Mouse (Mus musculus) embryonic facial prominence, embryonic 15.5 days (tissue): ENCODE measurements around the gene 1500015O10Rik. TPM values are rescaled to one million over a fixed set of nuclear protein-coding genes. Genes with fewer than 3 reads are reported as not detected.
A peak's percentile ranks its signal among the peaks of the same experiment; 100 is the strongest.

Source experiments
- ATAC-seq: fragments of 200-750 bp; cut with Nextera tagmentation; 2 replicates; pipeline ENCODE4 v1.8.0; 2017; ENCODE audit warnings: low read depth, moderate TSS enrichment; ENCODE audit not compliant: insufficient number of reproducible peaks, low FRiP score, low TSS enrichment
- H3K27ac ChIP-seq: fragments of 300-500 bp; sonication (generic); replicated peaks from 2 replicates; pipeline ENCODE4 v1.5.1; 2015; ENCODE audit warnings: mild to moderate bottlenecking, inconsistent platforms
- H3K27me3 ChIP-seq: fragments of 300-500 bp; sonication (generic); 2 replicates; pipeline ENCODE4 v1.6.1; 2015; ENCODE audit warnings: inconsistent platforms
- H3K36me3 ChIP-seq: fragments of 300-500 bp; sonication (generic); 2 replicates; pipeline ENCODE4 v1.6.1; 2015; ENCODE audit warnings: mild to moderate bottlenecking, inconsistent platforms
- H3K4me1 ChIP-seq: fragments of 300-500 bp; sonication (generic); 2 replicates; pipeline ENCODE4 v1.6.1; 2015; ENCODE audit warnings: inconsistent platforms
- H3K4me2 ChIP-seq: fragments of 300-500 bp; sonication (generic); replicated peaks from 2 replicates; pipeline ENCODE4 v1.6.1; 2015; ENCODE audit warnings: mild to moderate bottlenecking, inconsistent platforms
- H3K4me3 ChIP-seq: fragments of 300-500 bp; sonication (generic); replicated peaks from 2 replicates; pipeline ENCODE4 v1.5.1; 2015; ENCODE audit warnings: mild to moderate bottlenecking, inconsistent platforms
- H3K9ac ChIP-seq: fragments of 300-500 bp; sonication (generic); 2 replicates; pipeline ENCODE4 v1.6.1; 2015; ENCODE audit warnings: inconsistent platforms
- H3K9me3 ChIP-seq: fragments of 300-500 bp; sonication (generic); replicated peaks from 2 replicates; pipeline ENCODE4 v1.6.1; 2016; ENCODE audit warnings: inconsistent platforms
- WGBS: fragments of 180-500 bp; shearing (Covaris S2); methylation state at CpG from one replicate; pipeline ENCODE4 v1.1.7; 2015; 5-methylcytosine and 5-hydroxymethylcytosine counted together
- polyA plus RNA-seq: library from polyadenylated mRNA; unstranded; fragments of >200 nt; fragmentation: Nextera tagmentation; extraction: Ambion mirVana; gene quantifications from 2 replicates; pipeline ENCODE4 v1.2.1, GENCODE M21; 2015

1500015O10Rik gene
- 32.7 and 41.6 TPM in 2 replicates for polyA plus RNA-seq

- no peak within 1 kb of the TSS for H3K9ac ChIP-seq
- no peaks in the 10 kb centered on the region for H3K27me3 ChIP-seq
- H3K9me3 ChIP-seq: no peaks in the 10 kb centered on the region
- H3K4me3 ChIP-seq: no peak within 1 kb of the TSS
- ATAC-seq: peak; percentile 73
- H3K36me3 ChIP-seq: no peaks in the 10 kb centered on the region
- WGBS: 53% methylated on average over 16 of the region's 16 CpGs
- H3K4me1 ChIP-seq: peaks cover 9% of the 10 kb centered on the region
- peak within 1 kb of the TSS; percentile 6; the same call in 1 of the 2 replicates for H3K4me2 ChIP-seq
- peak within 1 kb of the TSS; percentile 45 for H3K27ac ChIP-seq
Measured at GRCm38 (mm10) chr1:43730491-43730924, at the start of gene 1500015O10Rik. Gene 1500015O10Rik, plus strand, starts transcription at chr1:43730602.

- Histone ChIP-seq H3K36me3 (no peaks in the 10 kb centered on the region), H3K4me1 (peaks cover 10% of the 10 kb centered on the region), H3K9me3 (peaks cover 5% of the 10 kb centered on the region; the same call in 1 of the 2 replicates), H3K27ac (no peak overlapping the region), H3K27me3 (no peaks in the 10 kb centered on the region), H3K9ac (no peak overlapping the region), H3K4me2 (no peak overlapping the region), H3K4me3 (no peak overlapping the region)
- no peak for ATAC-seq
- WGBS: 88% methylated on average over 13 of the region's 13 CpGs
Measured at GRCm38 (mm10) chr1:43689983-43690382, 40.4 kb upstream of the 1500015O10Rik start.

GRCm38 (mm10) chr1:43690507-43690906, 39.9 kb upstream of the 1500015O10Rik start:
- Histone ChIP-seq H3K9ac (no peak overlapping the region), H3K27ac (no peak overlapping the region), H3K27me3 (no peaks in the 10 kb centered on the region), H3K4me2 (no peak overlapping the region), H3K36me3 (no peaks in the 10 kb centered on the region), H3K4me1 (peaks cover 15% of the 10 kb centered on the region), H3K4me3 (no peak overlapping the region), H3K9me3 (peaks cover 5% of the 10 kb centered on the region; the same call in 1 of the 2 replicates)
- 94% methylated on average over 15 of the region's 15 CpGs for WGBS
- no peak for ATAC-seq

GRCm38 (mm10) chr1:43694076-43694475, 36.3 kb upstream of the 1500015O10Rik start:
- H3K9ac ChIP-seq: no peak overlapping the region
- no peaks in the 10 kb centered on the region for H3K27me3 ChIP-seq
- no peak overlapping the region for H3K4me2 ChIP-seq
- peaks cover 26% of the 10 kb centered on the region for H3K4me1 ChIP-seq
- peak overlapping the region; percentile 75; the same call in 1 of the 2 replicates for H3K27ac ChIP-seq
- H3K9me3 ChIP-seq: no peaks in the 10 kb centered on the region
- no peaks in the 10 kb centered on the region for H3K36me3 ChIP-seq
- ATAC-seq: no peak
- no peak overlapping the region for H3K4me3 ChIP-seq
- WGBS: 55% methylated on average over 3 of the region's 3 CpGs

- 24% methylated on average over 6 of the region's 6 CpGs for WGBS
- Histone ChIP-seq H3K4me2 (peak overlapping the region; percentile 8; the same call in 1 of the 2 replicates), H3K4me1 (peaks cover 26% of the 10 kb centered on the region), H3K36me3 (no peaks in the 10 kb centered on the region), H3K4me3 (no peak overlapping the region), H3K27ac (peak overlapping the region; percentile 75), H3K27me3 (no peaks in the 10 kb centered on the region), H3K9me3 (no peaks in the 10 kb centered on the region), H3K9ac (no peak overlapping the region)
- ATAC-seq: peak; percentile 81
Measured at GRCm38 (mm10) chr1:43694851-43695545, 35.4 kb upstream of the 1500015O10Rik start.

GRCm38 (mm10) chr1:43698577-43699000, 31.8 kb upstream of the 1500015O10Rik start:
- Histone ChIP-seq H3K4me1 (peaks cover 26% of the 10 kb centered on the region), H3K4me2 (no peak overlapping the region), H3K4me3 (no peak overlapping the region), H3K9ac (no peak overlapping the region), H3K36me3 (no peaks in the 10 kb centered on the region), H3K9me3 (no peaks in the 10 kb centered on the region), H3K27ac (peak overlapping the region; percentile 63), H3K27me3 (no peaks in the 10 kb centered on the region)
- 9% methylated on average over 4 of the region's 4 CpGs for WGBS
- peak; percentile 78 for ATAC-seq

- no peaks in the 10 kb centered on the region for H3K9me3 ChIP-seq
- H3K4me1 ChIP-seq: 0 out of 2 replicates have a peak, but pooled peaks cover 5% of the 10 kb centered on the region
- no peak overlapping the region for H3K4me3 ChIP-seq
- 70% methylated on average over 2 of the region's 2 CpGs for WGBS
- H3K4me2 ChIP-seq: no peak overlapping the region
- H3K9ac ChIP-seq: no peak overlapping the region
- H3K27me3 ChIP-seq: no peaks in the 10 kb centered on the region
- H3K36me3 ChIP-seq: no peaks in the 10 kb centered on the region
- no peak for ATAC-seq
- H3K27ac ChIP-seq: no peak overlapping the region
Measured at GRCm38 (mm10) chr1:43714841-43715240, 15.6 kb upstream of the 1500015O10Rik start.

GRCm38 (mm10) chr1:43717967-43718366, 12.4 kb upstream of the 1500015O10Rik start:
- 74% methylated on average over 7 of the region's 7 CpGs for WGBS
- no peak overlapping the region for H3K27ac ChIP-seq
- ATAC-seq: no peak
- H3K4me2 ChIP-seq: no peak overlapping the region
- no peak overlapping the region for H3K9ac ChIP-seq
- 0 out of 2 replicates have a peak, but pooled peaks cover 5% of the 10 kb centered on the region for H3K4me1 ChIP-seq
- no peaks in the 10 kb centered on the region for H3K27me3 ChIP-seq
- H3K36me3 ChIP-seq: no peaks in the 10 kb centered on the region
- no peaks in the 10 kb centered on the region for H3K9me3 ChIP-seq
- H3K4me3 ChIP-seq: no peak overlapping the region

GRCm38 (mm10) chr1:43718793-43719192, 11.6 kb upstream of the 1500015O10Rik start:
- Histone ChIP-seq H3K27me3 (no peaks in the 10 kb centered on the region), H3K9me3 (no peaks in the 10 kb centered on the region), H3K4me3 (no peak overlapping the region), H3K27ac (no peak overlapping the region), H3K9ac (no peak overlapping the region), H3K4me2 (no peak overlapping the region), H3K4me1 (0 out of 2 replicates have a peak, but pooled peaks cover 5% of the 10 kb centered on the region), H3K36me3 (no peaks in the 10 kb centered on the region)
- ATAC-seq: no peak
- WGBS: 68% methylated on average over 2 of the region's 2 CpGs

GRCm38 (mm10) chr1:43722459-43722858, 7.9 kb upstream of the 1500015O10Rik start:
- Histone ChIP-seq H3K4me3 (no peak overlapping the region), H3K9me3 (no peaks in the 10 kb centered on the region), H3K4me1 (0 out of 2 replicates have a peak, but pooled peaks cover 5% of the 10 kb centered on the region), H3K9ac (no peak overlapping the region), H3K36me3 (no peaks in the 10 kb centered on the region), H3K4me2 (no peak overlapping the region), H3K27me3 (no peaks in the 10 kb centered on the region), H3K27ac (no peak overlapping the region)
- 52% methylated on average over 1 of the region's 1 CpGs for WGBS
- ATAC-seq: no peak

- H3K4me3 ChIP-seq: no peak overlapping the region
- H3K9me3 ChIP-seq: no peaks in the 10 kb centered on the region
- no peak overlapping the region for H3K9ac ChIP-seq
- H3K27ac ChIP-seq: peak overlapping the region; percentile 60
- ATAC-seq: no peak
- no peaks in the 10 kb centered on the region for H3K36me3 ChIP-seq
- H3K4me2 ChIP-seq: no peak overlapping the region
- WGBS: 81% methylated on average over 4 of the region's 4 CpGs
- H3K4me1 ChIP-seq: peaks cover 9% of the 10 kb centered on the region
- H3K27me3 ChIP-seq: no peaks in the 10 kb centered on the region
Measured at GRCm38 (mm10) chr1:43732100-43732499, 1.7 kb downstream of the 1500015O10Rik start.
